Mouse (Mus musculus): ENCODE results near the gene Asic3.

DNA sequence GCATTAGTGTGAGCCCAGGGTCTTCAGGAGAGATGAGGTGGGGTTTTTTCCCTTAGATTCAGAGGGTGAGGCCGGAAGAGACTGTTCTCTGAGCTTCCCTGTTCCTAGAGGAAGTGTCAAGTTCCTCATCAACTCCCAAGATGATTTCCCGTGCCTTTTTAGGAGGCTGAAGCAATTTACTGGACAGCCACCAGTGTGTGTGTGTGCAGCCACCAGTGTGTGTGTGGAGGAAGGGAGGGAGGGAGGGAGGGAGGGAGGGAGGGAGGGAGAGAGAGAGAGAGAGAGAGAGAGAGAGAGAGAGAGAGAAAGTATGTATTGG, 40.8 kb downstream of the Asic3 start:
- TF ChIP-seq CTCF (IDR thresholded peaks at IDR 0.05; ENCODE audit: extremely low read depth, insufficient read depth, insufficient read length, insufficient replicate concordance) (no peak), POLR2A (IDR thresholded peaks at IDR 0.05; ENCODE audit: low read depth, low read length) (no peak)

Measured in spleen, adult 2 months (tissue).